Mouse (Mus musculus): Measurements from ENCODE around the gene Bcor. TPM values are rescaled to one million over a fixed set of nuclear protein-coding genes. Genes with fewer than 3 reads are reported as not detected.
A peak's percentile ranks its signal among the peaks of the same experiment; 100 is the strongest.

Bcor gene
- polyA plus RNA-seq, 1 experiment from 2014 or later, result 16.7 TPM

DNA sequence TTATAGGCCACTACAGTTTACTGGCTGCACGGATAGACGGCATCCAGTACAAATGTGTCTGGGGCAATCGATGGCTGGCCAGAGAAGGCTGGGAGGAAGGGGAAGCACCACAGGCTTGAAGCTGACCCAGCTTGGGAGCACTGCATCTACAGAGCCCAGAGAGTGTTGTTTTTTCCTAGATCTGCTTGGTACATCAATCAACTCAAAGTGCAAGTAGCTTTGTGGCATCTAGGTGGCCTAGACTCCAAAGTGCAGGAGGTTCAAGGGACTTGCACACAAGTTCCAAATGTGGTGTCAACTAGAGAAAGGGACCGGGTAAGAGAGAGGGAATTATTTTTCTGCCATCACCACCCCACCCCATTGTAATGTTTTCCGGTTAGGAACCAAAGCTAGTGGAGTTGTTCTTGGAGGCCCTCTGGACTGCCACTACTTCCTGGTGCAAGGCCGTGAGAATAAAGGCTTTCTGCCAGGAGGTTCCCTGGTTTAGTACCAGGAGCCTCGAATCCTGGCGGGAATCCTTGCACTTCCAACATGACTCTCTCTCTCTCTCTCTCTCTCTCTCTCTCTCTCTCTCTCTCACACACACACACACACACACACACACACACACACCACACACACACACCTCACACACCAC lies 27.5 kb downstream of the Bcor start:
- peaks cover 59% of the 10 kb centered on the region for H3K4me1 ChIP-seq

DNA sequence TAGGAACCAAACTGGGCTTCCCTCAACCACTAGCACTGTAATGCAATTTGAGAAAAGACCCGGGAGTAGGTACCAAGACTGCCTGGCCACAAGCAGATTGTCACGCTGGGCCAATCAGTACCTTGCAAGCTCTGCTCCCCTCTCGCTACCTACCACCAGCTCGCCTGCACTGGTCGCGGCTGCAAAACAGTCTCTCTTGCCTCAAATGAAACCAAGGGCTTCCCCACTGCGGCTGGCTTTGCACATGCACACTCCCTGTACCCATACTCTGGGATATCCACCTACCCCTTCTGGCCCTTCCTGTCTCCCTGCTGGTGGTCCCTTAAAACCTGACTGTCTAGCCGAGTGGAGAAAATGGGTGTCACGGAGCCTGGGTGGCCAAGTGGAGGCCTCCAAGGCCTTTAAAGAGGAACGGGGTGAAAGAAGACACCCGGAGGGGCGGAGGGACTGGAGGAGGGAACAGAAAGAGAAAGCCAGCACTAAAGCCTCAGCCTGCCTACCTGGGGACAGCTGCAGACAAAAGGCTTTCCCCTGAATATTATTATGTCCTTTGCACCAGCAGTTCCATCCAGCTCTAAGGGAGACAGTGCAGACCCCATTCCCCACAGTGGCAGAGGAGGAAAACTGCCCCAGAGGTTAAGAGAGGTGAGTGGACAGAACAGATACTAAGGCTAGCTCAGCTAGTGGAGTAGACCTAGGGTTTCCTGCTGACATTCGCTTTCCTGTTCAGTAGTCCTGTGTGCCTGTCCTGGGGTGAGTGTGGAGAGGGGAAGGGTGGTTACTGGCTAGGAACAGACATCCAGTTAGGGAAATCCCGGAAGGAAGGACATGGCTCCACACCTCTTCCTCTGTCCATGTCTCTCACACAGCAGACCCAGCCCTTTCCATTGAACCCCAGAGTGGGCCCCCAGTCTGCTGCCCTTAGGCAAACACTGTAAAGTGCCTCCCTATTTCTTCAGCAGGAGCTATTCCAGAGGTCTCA lies 30.0 kb downstream of the Bcor start:
- Histone ChIP-seq H3K4me3 (no peak overlapping the region), H3K4me1 (peaks cover 71% of the 10 kb centered on the region), H3K27me3 (peaks cover 99% of the 10 kb centered on the region), H3K9ac (no peak overlapping the region), H3K27ac (no peak overlapping the region), H3K4me2 (peak overlapping the region; percentile 64), H3K36me3 (no peaks in the 10 kb centered on the region), H3K9me3 (no peaks in the 10 kb centered on the region)
- 11% methylated on average over 14 of the region's 14 CpGs for WGBS
- no peak for ATAC-seq (ENCODE audit: insufficient number of reproducible peaks, insufficient read depth, low FRiP score, low TSS enrichment, low read depth)

More for the DNA sequence above, 27.5 kb downstream of the Bcor start:
- Histone ChIP-seq H3K27ac (peak overlapping the region; percentile 55; the same call in 1 of the 2 replicates), H3K9me3 (no peaks in the 10 kb centered on the region), H3K36me3 (no peaks in the 10 kb centered on the region), H3K9ac (no peak overlapping the region), H3K4me3 (no peak overlapping the region), H3K27me3 (peaks cover 97% of the 10 kb centered on the region), H3K4me2 (peak overlapping the region; percentile 79)
- ATAC-seq (ENCODE audit: insufficient number of reproducible peaks, insufficient read depth, low FRiP score, low TSS enrichment, low read depth), result no peak
- 37% methylated on average over 8 of the region's 8 CpGs for WGBS

DNA sequence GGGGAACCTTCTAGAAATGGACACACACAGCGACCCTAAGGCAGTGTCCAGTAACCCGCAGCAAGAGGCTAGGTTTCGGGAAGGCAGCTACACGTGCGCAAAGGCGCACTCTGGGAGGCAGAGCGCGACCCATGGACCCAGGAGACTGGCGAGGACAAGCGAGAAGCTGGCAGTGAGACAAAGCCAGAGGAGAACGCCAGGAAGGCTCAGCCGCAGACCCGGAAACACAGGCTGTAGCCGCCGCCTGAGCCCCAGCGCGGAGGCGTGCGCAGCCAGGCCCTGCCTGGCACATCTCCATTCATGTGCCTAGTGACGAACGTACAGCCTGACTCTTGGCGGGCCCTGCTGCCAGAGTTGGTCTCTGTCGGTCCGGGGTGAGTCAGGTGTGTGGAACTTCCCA lies 30.9 kb downstream of the Bcor start:
- Histone ChIP-seq H3K9me3 (no peaks in the 10 kb centered on the region), H3K4me3 (peak overlapping the region; percentile 58; the same call in 1 of the 2 replicates), H3K27me3 (peaks cover 99% of the 10 kb centered on the region), H3K27ac (peak overlapping the region; percentile 71), H3K9ac (peak overlapping the region; percentile 27; the same call in 1 of the 2 replicates), H3K4me2 (peak overlapping the region; percentile 64), H3K36me3 (no peaks in the 10 kb centered on the region), H3K4me1 (peaks cover 71% of the 10 kb centered on the region)
- no peak for ATAC-seq (ENCODE audit: insufficient number of reproducible peaks, insufficient read depth, low FRiP score, low TSS enrichment, low read depth)
- WGBS, result 3% methylated on average over 24 of the region's 24 CpGs

DNA sequence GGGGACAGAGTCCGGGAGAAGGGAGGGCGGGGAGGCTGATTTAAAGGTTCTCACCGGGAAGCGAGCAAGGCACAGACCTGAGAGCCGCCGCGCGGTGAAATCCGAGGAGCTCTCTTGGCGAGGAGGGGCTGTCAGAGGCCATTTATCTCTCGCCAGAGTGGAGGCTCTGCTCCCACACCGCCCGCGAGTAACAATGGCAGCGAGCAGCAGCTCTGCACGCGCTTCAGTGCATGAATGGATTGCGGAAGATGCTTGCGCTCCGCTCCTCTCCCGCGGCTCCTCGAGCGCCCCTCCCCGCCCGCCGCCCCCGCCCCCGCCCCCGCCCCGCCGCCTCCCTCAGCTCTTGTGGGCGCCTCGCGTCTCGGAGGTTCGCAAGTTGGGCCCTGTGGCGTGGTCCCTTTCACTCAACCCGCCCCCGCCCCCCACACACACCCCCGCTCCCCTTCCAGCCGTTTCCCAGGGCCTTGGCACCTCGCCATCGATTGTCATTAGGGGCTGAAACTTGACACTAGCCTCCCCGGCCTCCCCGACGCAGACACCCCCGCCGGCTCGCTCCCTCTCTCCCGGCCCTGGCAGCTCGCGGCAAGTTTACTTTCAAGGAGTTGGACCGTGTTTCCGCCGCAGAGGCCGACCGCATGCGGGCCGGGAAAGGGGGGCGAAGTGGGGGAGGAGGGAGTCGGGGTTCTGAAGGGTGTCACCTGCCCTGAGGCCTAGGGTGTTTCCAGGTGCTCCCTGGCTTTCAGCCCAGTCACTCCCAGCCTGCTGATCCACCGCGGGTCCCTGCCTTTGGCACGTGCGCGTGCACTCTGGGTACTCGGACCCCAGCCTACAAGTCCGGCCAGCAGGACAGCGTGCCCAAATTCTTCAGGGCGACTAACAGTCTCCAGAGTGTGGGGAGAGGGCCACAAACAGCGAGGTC lies 31.7 kb downstream of the Bcor start:
- H3K4me1 ChIP-seq, result peaks cover 70% of the 10 kb centered on the region
- H3K36me3 ChIP-seq, result no peaks in the 10 kb centered on the region
- H3K4me3 ChIP-seq, result peak overlapping the region; percentile 58
- H3K27ac ChIP-seq, result peak overlapping the region; percentile 93
- WGBS, result 4% methylated on average over 45 of the region's 72 CpGs
- peak overlapping the region; percentile 79 for H3K9ac ChIP-seq
- peak overlapping the region; percentile 64 for H3K4me2 ChIP-seq
- H3K27me3 ChIP-seq, result peaks cover 98% of the 10 kb centered on the region
- no peaks in the 10 kb centered on the region for H3K9me3 ChIP-seq
- peak; percentile 63 for ATAC-seq (ENCODE audit: insufficient number of reproducible peaks, insufficient read depth, low FRiP score, low TSS enrichment, low read depth)

DNA sequence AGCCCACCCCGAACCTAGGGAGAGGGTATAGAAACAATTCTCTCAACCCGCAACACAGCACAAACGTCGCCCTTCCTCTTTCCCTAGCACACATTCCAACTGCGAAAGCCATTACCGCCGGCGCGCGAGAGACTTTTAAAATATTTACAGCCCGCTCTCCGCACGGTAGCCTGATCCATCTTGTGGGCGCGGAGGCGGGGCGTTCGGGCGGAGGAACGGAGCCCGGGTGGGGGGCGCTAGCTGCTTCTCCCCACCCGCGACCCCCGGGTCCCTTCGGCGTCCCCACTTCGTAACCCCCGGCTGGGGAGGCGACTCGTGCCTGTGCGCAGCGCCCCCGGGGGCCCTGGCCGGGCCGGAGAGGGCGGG lies 32.4 kb downstream of the Bcor start:
- peak overlapping the region; percentile 64 for H3K4me2 ChIP-seq
- H3K4me1 ChIP-seq, result peaks cover 69% of the 10 kb centered on the region
- H3K4me3 ChIP-seq, result peak overlapping the region; percentile 58
- H3K27ac ChIP-seq, result peak overlapping the region; percentile 93
- no peaks in the 10 kb centered on the region for H3K36me3 ChIP-seq
- 2% methylated on average over 35 of the region's 37 CpGs for WGBS
- H3K27me3 ChIP-seq, result peaks cover 97% of the 10 kb centered on the region
- no peaks in the 10 kb centered on the region for H3K9me3 ChIP-seq
- ATAC-seq (ENCODE audit: insufficient number of reproducible peaks, insufficient read depth, low FRiP score, low TSS enrichment, low read depth), result no peak
- peak overlapping the region; percentile 79 for H3K9ac ChIP-seq

DNA sequence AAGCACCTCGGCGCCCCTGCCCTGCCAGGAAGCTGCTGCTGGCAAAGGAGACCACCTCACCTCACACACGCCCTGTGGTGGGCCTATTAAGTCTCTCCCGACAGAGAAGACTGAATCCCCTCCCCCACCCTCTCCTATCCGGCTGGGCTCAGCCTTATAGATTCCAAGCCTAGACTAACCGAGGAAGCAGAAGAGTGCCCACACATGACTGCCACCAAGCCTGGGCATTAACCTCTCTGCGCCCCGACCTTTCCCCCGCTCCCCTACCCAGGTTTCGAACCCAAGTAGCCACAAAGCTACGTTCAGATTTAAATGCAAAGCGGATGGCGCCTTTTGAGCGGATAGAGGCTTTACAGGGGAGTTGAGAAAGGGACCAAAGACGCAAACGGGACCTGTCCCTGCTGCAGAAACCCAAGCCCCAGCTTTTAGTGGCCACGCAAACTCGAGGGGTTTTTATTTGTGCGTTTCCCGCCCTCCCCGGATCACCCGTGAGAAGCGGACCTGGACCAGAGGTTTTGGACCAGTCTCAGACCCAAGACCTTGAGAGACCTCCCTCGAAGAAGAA lies 33.0 kb downstream of the Bcor start:
- peak overlapping the region; percentile 93 for H3K27ac ChIP-seq
- ATAC-seq (ENCODE audit: insufficient number of reproducible peaks, insufficient read depth, low FRiP score, low TSS enrichment, low read depth), result no peak
- H3K9me3 ChIP-seq, result no peaks in the 10 kb centered on the region
- peak overlapping the region; percentile 58 for H3K4me3 ChIP-seq
- peaks cover 70% of the 10 kb centered on the region for H3K4me1 ChIP-seq
- WGBS, result 1% methylated on average over 24 of the region's 24 CpGs
- H3K36me3 ChIP-seq, result no peaks in the 10 kb centered on the region
- peaks cover 97% of the 10 kb centered on the region for H3K27me3 ChIP-seq
- H3K4me2 ChIP-seq, result peak overlapping the region; percentile 64
- peak overlapping the region; percentile 79 for H3K9ac ChIP-seq

DNA sequence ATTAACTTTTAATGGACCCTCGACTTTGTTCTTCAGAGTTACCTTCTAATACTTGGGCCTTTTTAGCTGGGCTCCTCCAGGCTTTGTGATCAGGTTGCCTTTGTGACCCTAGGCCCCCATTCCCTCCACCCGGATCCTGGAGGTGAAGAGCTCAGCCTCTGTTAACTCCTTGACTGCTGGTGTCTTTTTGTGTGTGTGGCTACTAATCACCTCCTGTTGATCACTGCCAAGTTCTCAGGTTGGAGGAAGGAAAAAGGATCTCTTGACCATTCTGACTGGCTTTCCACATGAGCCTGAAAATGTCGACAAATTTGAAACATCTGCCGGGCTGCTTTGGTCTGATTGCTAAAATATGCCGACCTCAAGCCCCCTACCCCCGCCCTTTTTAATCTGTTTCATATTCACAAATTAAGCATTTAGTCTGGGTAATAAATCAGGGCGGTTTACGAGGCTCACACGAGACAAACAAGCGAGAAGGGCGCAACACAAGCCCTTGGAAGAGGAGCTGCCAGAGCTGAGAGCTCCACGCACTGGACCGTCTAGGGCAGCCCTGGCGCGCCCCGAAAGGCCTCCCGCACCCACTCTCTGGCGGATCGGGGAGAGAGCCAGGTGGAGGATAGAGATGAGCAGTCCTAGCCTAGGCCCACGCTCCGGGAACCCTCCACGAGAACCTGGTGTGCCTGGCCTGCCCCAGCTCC lies 33.6 kb downstream of the Bcor start:
- H3K4me3 ChIP-seq, result peak overlapping the region; percentile 58
- peak overlapping the region; percentile 64 for H3K4me2 ChIP-seq
- H3K36me3 ChIP-seq, result no peaks in the 10 kb centered on the region
- H3K9me3 ChIP-seq, result no peaks in the 10 kb centered on the region
- H3K9ac ChIP-seq, result peak overlapping the region; percentile 79
- no peak for ATAC-seq (ENCODE audit: insufficient number of reproducible peaks, insufficient read depth, low FRiP score, low TSS enrichment, low read depth)
- H3K27ac ChIP-seq, result peak overlapping the region; percentile 93; the same call in 1 of the 2 replicates
- 10% methylated on average over 22 of the region's 22 CpGs for WGBS
- peaks cover 70% of the 10 kb centered on the region for H3K4me1 ChIP-seq
- peaks cover 92% of the 10 kb centered on the region for H3K27me3 ChIP-seq

DNA sequence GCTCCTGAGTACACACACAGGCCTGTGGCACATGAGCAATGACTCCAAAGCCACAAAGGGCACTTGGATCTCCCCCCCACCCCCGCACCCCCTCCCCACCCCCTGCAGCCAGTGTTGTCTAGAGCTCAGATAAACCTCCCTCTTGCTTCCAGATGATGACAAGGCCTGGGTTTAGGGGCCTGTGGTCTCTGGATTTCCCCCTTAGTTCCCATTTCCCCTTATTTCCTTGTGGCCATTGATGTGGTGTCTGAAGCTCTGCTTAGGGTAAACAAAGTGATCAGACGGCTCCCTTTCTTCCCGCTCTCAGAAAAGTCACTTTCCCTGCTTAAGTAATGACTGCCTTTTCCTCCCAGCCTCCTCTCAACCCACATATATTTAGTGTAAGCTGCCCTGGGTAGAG lies 35.6 kb downstream of the Bcor start:
- H3K36me3 ChIP-seq, result no peaks in the 10 kb centered on the region
- no peak for ATAC-seq (ENCODE audit: insufficient number of reproducible peaks, insufficient read depth, low FRiP score, low TSS enrichment, low read depth)
- peaks cover 53% of the 10 kb centered on the region for H3K4me1 ChIP-seq
- H3K9ac ChIP-seq, result no peak overlapping the region
- H3K9me3 ChIP-seq, result no peaks in the 10 kb centered on the region
- H3K27me3 ChIP-seq, result peaks cover 79% of the 10 kb centered on the region
- no peak overlapping the region for H3K4me3 ChIP-seq
- no peak overlapping the region for H3K4me2 ChIP-seq
- WGBS, result 14% methylated on average over 3 of the region's 3 CpGs
- H3K27ac ChIP-seq, result no peak overlapping the region

DNA sequence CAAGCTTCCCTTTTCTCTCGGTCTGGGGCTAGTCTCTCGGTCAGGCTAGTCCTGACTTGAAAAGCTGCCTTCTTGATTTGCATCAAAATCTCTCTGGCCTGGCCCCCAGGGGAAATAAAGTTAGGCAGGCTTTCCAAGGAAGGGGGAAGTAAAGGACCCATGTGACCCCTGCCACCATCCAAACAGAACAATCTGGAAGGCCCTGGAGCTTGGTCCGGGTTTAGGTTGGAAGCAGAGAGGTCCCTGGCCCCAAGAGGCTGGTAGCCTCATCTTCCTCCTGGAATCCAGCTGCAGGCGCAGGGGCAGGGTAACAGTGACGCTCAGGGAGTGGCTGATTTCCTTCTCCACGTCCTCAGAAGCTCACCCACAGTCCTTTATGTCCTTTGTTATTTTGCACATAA lies 36.5 kb downstream of the Bcor start:
- peak overlapping the region; percentile 44 for H3K4me2 ChIP-seq

DNA sequence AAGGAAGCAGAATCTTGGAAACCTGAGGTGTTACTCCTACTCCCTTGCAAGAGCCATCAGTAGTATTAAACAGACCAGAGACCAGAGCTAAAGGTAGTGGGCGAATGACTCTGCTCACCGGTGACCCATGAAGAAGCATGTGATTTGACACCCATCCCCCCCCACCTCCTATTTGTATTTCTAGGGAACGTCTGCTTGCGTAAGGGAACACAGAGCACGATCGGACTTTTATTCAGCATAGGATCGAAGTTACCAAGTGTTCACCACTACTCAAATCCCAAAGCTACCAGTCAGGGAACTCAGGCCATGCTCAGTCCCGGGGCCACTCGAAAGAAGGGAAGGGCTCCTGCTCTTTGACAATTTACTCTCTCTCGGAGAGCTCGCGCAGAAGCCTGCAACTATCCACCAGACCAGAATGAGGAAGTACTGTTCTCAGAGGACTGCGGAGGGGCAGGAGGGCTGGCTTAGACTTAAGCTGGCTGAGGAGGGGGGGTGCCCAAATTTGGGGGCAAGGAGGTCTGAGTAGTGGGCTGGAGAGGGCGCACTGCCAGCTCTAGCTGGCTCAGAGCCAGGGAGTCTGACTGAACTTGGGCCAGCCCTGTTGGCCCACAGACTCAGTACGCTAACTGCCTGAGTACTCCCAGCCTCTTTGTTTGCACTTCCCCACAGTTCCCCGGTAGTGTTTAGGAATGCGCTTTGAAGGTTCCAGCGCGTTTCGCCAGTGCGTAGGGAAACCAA lies 37.4 kb downstream of the Bcor start:
- Histone ChIP-seq H3K36me3 (no peaks in the 10 kb centered on the region), H3K4me1 (peaks cover 43% of the 10 kb centered on the region), H3K9me3 (no peaks in the 10 kb centered on the region), H3K27ac (peak overlapping the region; percentile 81), H3K4me3 (peak overlapping the region; percentile 14; the same call in 1 of the 2 replicates), H3K27me3 (peaks cover 61% of the 10 kb centered on the region), H3K4me2 (peak overlapping the region; percentile 50), H3K9ac (peak overlapping the region; percentile 46)
- WGBS, result 13% methylated on average over 21 of the region's 21 CpGs
- ATAC-seq (ENCODE audit: insufficient number of reproducible peaks, insufficient read depth, low FRiP score, low TSS enrichment, low read depth), result peak; percentile 73

More for the DNA sequence above, 36.5 kb downstream of the Bcor start:
- ATAC-seq (ENCODE audit: insufficient number of reproducible peaks, insufficient read depth, low FRiP score, low TSS enrichment, low read depth), result no peak
- WGBS, result 16% methylated on average over 6 of the region's 6 CpGs
- H3K27me3 ChIP-seq, result peaks cover 70% of the 10 kb centered on the region
- no peaks in the 10 kb centered on the region for H3K9me3 ChIP-seq
- H3K27ac ChIP-seq, result 0 out of 2 replicates have a peak overlapping the region, but pooled peaks have one; percentile 55
- peaks cover 44% of the 10 kb centered on the region for H3K4me1 ChIP-seq
- H3K36me3 ChIP-seq, result no peaks in the 10 kb centered on the region
- H3K9ac ChIP-seq, result no peak overlapping the region
- H3K4me3 ChIP-seq, result no peak overlapping the region
